Mouse (Mus musculus) cerebellum, adult 2 months (tissue): ENCODE measurements around the gene App. TPM values are rescaled to one million over a fixed set of nuclear protein-coding genes. Genes with fewer than 3 reads are reported as not detected.
A peak's percentile ranks its signal among the peaks of the same experiment; 100 is the strongest.

Experiments
- DNase-seq, 2 experiments: peaks; one replicate each; pipeline ENCODE4 v3.0.0; 2021
- H3K27ac ChIP-seq: fragments of 200-500 bp; 2 replicates; pipeline ENCODE4 v1.5.1; 2012; ENCODE audit warnings: low read length, control low read depth, inconsistent platforms; ENCODE audit not compliant: insufficient read depth
- H3K27me3 ChIP-seq: fragments of 200-500 bp; 2 replicates; pipeline ENCODE4 v1.6.1; 2012; ENCODE audit warnings: inconsistent platforms, mild to moderate bottlenecking, low read length, moderate library complexity; ENCODE audit not compliant: control insufficient read depth, insufficient read depth
- H3K4me1 ChIP-seq: fragments of 200-500 bp; 2 replicates; pipeline ENCODE4 v1.6.1; 2011; ENCODE audit warnings: low read length; ENCODE audit not compliant: control insufficient read depth, insufficient read depth
- H3K4me3 ChIP-seq: fragments of 200-500 bp; replicated peaks from 2 replicates; pipeline ENCODE3; 2011; ENCODE audit warnings: mild to moderate bottlenecking, low read depth, low read length, control low read depth; ENCODE audit not compliant: insufficient read depth
- CTCF ChIP-seq: fragments of 200-500 bp; IDR thresholded peaks from 2 replicates; pipeline ENCODE4 v1.5.1; 2011; ENCODE audit warnings: low read depth, mild to moderate bottlenecking, control low read depth, low read length, moderate library complexity, borderline replicate concordance; ENCODE audit not compliant: insufficient read depth
- POLR2A ChIP-seq: fragments of 200-500 bp; IDR thresholded peaks from 2 replicates; pipeline ENCODE4 v1.6.1; 2011; ENCODE audit warnings: low read length, control low read depth, borderline replicate concordance; ENCODE audit not compliant: insufficient read depth
- WGBS: fragments of 180-500 bp; shearing (Covaris S2); methylation state at CpG from one replicate; pipeline ENCODE4 v1.1.7; 2018; 5-methylcytosine and 5-hydroxymethylcytosine counted together
- polyA plus RNA-seq: library from polyadenylated mRNA; depleted of rRNA; stranded (reverse); fragments of >200 nt; gene quantifications from 2 replicates; pipeline ENCODE4 v1.2.3, GENCODE M21; 2012

Gene App
- polyA plus RNA-seq, 1 experiment = 1,076 TPM

DNA sequence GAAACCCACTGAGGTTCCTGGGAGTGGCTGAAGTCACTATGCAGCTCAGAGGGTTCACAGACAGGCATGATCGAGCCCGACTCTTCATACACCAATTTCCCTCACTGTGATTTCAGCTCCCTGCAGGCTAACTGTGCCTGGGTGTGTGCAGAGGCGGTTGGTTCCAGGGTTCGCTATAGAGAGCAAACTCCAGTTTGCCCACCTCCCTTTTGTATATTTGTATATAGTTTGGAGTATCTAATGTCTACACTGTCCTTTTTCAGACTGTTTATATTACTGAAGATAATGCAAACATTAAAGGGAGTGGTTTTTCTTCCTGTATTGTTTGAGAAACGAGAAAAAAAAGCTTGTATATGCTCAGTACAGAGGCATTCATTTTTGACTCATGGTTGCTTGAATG is 139.8 kb downstream of the App start:
- Histone ChIP-seq H3K27ac (no peak overlapping the region), H3K4me1 (peaks cover 13% of the 10 kb centered on the region), H3K4me3 (no peak overlapping the region), H3K27me3 (no peaks in the 10 kb centered on the region)
- 93% methylated on average over 5 of the region's 5 CpGs for WGBS
- TF ChIP-seq POLR2A (no peak), CTCF (no peak)
- DNase-seq = no peak

DNA sequence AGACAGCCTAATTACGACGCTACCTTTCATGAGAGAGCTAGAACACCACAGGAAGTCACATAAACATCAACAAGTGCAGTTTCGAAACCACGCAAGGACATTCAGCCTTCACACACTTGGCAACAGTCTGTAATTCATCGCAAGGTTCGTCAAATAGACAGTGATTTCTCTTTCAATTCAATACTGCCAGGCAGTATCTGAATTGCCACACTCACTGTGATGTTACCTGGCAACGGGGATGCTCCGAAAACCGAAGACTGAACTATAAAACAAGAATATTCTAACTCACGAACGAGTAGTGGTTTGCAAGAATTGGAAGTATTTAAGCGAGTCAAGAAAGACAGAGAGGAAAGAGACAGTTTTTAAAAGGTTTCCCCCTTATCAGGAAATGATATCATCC is 142.8 kb downstream of the App start:
- Histone ChIP-seq H3K27me3 (no peaks in the 10 kb centered on the region), H3K4me1 (no peaks in the 10 kb centered on the region), H3K27ac (no peak overlapping the region), H3K4me3 (no peak overlapping the region)
- 71% methylated on average over 12 of the region's 12 CpGs for WGBS
- TF ChIP-seq CTCF (no peak), POLR2A (no peak)
- DNase-seq = no peak

DNA sequence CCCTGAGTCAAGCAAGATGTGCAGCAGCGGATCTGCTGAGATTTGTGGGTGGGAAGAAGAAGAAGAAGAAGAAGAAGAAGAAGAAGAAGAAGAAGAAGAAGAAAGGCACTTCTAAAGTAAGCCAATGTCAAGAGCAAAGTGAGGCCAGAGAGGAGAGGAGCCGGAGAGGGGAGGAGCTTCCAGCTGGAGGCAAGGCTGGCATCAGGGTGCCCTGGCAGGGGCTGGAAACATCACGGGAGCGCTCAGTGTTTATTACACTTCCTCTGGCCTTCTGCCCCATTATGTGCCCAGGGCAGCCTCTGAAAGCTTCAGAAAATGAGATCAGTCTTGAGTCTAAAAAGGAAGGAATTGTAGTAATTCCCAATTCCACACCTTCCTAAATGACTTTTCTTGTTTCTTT is 145.2 kb downstream of the App start:
- Histone ChIP-seq H3K27ac (no peak overlapping the region), H3K27me3 (no peaks in the 10 kb centered on the region), H3K4me3 (no peak overlapping the region), H3K4me1 (no peaks in the 10 kb centered on the region)
- no peak for DNase-seq
- WGBS = 43% methylated on average over 4 of the region's 4 CpGs
- TF ChIP-seq CTCF (no peak), POLR2A (no peak)

- Histone ChIP-seq H3K4me1 (peaks cover 5% of the 10 kb centered on the region; the same call in 1 of the 2 replicates), H3K27ac (no peak overlapping the region), H3K27me3 (no peaks in the 10 kb centered on the region), H3K4me3 (no peak overlapping the region)
- TF ChIP-seq CTCF (no peak), POLR2A (no peak)
- DNase-seq = no peak
- 96% methylated on average over 8 of the region's 8 CpGs for WGBS
These were observed 148.9 kb downstream of the App start for GRCm38 (mm10) chr16:85024706-85025105.

- DNase-seq = peak in 1 of 2 experiments; percentile 52
- WGBS = 68% methylated on average over 3 of the region's 3 CpGs
These were observed 150.5 kb downstream of the App start for GRCm38 (mm10) chr16:85023106-85023505.

DNA sequence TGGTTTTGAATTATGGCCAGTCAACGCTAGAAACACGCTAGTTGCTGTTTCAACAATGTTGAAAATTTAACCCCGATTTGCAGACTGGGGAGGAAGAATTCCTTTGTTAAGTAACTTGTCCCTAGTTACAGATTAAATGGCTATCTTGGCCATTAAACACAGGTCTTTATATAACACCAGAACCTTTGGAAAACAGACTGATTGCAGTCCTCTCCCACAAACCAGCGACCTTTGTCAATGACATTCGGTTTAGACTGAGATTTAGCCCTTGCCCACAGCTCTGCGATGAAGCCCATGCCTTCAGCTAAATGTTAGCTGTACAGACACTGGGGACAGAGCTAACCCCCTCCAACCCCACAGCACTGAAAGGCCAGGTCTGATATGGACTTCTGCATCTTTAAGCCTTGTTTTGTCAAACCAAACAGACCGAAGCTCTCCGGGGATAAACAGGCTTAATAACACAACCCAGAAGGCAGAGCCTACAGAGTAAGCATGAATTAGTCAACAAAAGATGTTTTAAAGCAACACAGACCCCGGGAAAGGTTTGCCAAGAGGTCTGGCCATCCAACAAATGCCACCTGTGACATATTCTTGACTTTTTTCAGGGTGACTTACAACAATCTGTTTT is 152.8 kb downstream of the App start:
- peaks cover 5% of the 10 kb centered on the region for H3K4me1 ChIP-seq
- 59% methylated on average over 9 of the region's 9 CpGs for WGBS
- H3K27ac ChIP-seq = no peak overlapping the region; the same call in 1 of the 2 replicates

More at GRCm38 (mm10) chr16:85023106-85023505, 150.5 kb downstream of the App start:
- TF ChIP-seq POLR2A (no peak), CTCF (no peak)
- Histone ChIP-seq H3K4me1 (peaks cover 5% of the 10 kb centered on the region), H3K4me3 (no peak overlapping the region), H3K27me3 (no peaks in the 10 kb centered on the region), H3K27ac (no peak overlapping the region; the same call in 1 of the 2 replicates)

DNA sequence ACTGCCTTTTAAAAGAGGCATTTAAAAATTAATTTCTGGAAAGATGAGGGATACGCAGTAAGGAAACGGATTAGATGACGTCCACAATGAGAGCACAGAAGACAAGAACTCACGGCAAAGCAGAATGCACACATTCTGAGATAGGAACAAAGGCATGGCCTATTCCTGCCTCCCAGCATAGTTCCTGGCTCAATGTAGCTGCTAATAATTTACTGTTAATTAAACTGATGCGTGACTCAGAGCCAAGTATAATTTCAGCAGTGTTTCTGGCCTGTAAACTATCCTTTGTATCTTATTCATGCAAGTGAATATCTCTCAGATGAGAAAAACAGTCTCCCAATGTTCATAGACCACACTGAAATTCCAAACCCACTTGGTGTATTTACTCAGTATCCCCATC is 154.3 kb downstream of the App start:
- DNase-seq = no peak
- Histone ChIP-seq H3K27me3 (no peaks in the 10 kb centered on the region), H3K4me3 (no peak overlapping the region), H3K27ac (no peak overlapping the region), H3K4me1 (peaks cover 5% of the 10 kb centered on the region)
- TF ChIP-seq POLR2A (no peak), CTCF (no peak)
- 57% methylated on average over 5 of the region's 5 CpGs for WGBS

More for the DNA sequence above, 152.8 kb downstream of the App start:
- no peak for DNase-seq
- Histone ChIP-seq H3K4me3 (no peak overlapping the region), H3K27me3 (no peaks in the 10 kb centered on the region)
- no peak for TF ChIP-seq POLR2A
- TF ChIP-seq CTCF = no peak

DNA sequence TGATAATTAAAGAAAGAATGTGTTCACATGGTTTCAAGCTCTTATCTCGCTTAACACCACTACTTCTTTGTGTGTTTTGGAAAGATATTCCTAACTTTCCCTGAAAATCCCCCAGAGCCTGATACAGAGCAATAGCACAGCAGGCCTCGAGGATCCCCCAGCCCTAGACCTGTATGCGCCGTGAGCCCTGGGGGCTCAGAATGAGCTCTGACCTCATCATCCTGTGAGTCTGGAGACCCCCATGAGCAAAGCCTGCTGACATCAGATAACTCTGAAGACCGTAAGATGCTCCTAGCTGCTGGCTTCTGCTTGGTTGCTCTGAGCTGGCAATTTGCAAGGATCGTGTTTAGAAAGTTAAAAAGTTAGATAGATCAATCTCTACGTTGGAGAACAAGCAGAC is 155.7 kb downstream of the App start:
- TF ChIP-seq POLR2A (no peak), CTCF (no peak)
- Histone ChIP-seq H3K27me3 (no peaks in the 10 kb centered on the region), H3K4me3 (no peak overlapping the region), H3K4me1 (peaks cover 5% of the 10 kb centered on the region), H3K27ac (no peak overlapping the region)
- no peak for DNase-seq
- 87% methylated on average over 7 of the region's 7 CpGs for WGBS
